Mouse (Mus musculus) frontal cortex, postnatal 14 days (tissue): Measurements from ENCODE around the gene Ces3b.
A peak's percentile ranks its signal among the peaks of the same experiment; 100 is the strongest.
"Not testable (repeated sequence)": the region's sequence is repeated elsewhere in the genome, so short reads cannot be mapped to it uniquely, and the experiment has no call there.

ENCODE experiments used
- DNase-seq, 2 experiments: peaks; one replicate each; pipeline ENCODE4 v3.0.0; 2022; ENCODE audit warnings: low spot score in 2 of 2

The Ces3b gene

DNA sequence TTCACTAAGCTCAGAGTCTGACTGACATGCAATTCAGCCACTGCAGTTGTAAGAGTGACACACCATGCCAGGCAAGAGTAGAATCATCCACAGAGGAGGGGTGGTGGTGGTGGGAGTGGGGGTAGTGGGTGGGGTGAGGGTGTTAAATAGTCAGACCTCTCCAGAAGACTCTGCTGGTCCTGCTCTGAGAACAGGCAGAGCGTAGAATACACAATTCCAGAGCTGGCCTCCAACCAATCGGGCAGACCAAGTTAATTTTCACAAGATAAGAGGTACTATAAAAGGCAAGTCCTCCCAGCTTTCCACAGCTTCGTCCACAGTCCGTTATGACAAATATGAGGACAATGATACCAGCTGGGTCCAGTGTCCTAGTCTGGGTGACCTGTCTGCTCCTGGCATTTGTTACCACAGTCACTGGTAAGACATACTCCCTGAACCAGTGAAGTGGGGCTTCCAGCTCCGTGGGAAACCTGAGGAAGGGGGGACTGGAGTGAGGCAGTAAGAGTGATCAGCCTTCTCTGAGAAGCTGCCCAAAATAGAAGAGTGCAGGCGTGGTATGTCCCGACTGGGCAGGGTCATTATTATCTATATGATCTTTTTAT lies at the start of gene Ces3b:
TSS of gene Ces3b (plus strand) at position 305 of the 602 bp plus-strand sequence.
- no peak for DNase-seq

GRCm38 (mm10) chr8:105043510-105043909 lies 40.0 kb upstream of the Ces3b start:
- no peak for DNase-seq

- no peak for DNase-seq
Observed at GRCm38 (mm10) chr8:105045824-105046401, 37.6 kb upstream of the Ces3b start.

- DNase-seq = no peak
Observed at GRCm38 (mm10) chr8:105048371-105048854, 35.1 kb upstream of the Ces3b start, which contains the start of gene Ces3a. Gene Ces3a, plus strand, starts transcription at chr8:105048601.

GRCm38 (mm10) chr8:105056211-105056610 lies 27.3 kb upstream of the Ces3b start:
- no peak for DNase-seq

DNA sequence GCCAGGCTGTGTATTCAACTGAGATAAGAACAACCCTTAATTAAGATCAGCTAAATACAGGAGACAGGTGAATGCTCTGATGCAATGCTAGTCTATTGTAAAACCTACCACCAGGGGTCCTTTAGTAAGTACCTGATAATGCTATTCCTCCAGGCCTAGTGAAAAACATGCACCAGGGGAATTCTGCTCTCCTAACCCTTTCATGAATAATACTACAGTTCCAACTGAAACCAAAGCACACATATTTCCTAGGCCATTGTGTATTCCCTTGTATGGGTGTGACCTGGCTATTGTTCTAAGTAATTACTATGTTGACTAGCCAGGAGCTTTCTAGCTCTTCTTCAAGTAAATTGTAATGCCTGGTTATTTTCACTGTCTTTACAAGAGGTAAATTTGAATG lies 23.5 kb upstream of the Ces3b start:
- DNase-seq = no peak

DNA sequence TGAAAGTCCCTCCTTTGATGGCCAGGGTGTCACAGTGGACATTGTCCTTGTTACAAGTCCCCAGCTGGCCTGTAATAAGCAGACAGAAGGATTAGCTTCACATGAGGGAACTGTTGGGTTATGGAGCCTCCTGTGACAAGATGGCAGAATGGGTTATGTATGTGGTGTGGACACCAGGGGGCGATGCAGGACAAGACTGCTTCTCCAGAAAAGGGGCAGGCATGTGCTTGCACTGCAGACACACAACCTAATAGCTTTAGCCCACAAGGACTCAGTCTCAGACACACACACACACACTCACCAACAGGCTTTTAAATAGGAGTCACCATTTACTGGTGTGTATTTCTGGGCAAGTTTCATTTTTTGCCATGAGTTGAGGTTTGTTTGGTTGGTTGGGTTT lies 16.8 kb upstream of the Ces3b start:
- DNase-seq = peak in 1 of 2 experiments; percentile 5

DNA sequence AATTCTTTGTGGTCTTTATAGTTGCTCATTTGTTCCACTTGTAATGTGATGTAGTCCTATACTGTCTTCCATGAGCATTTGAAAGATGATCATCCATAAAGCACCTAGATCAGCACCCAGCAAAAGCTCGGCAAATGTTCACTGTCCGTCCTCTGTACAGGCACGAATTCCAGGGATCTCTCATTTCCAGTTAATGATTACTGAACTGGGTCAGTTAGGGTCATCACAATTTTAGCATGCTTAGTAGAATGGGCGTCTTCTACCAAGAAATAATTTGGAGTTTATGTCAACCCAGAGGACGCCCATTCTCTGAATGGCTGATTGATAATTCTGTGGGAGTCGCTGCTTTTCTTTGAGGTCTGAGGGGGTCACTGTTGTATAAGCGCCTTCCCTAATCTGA lies 15.6 kb upstream of the Ces3b start:
- DNase-seq = not testable (repeated sequence)

DNA sequence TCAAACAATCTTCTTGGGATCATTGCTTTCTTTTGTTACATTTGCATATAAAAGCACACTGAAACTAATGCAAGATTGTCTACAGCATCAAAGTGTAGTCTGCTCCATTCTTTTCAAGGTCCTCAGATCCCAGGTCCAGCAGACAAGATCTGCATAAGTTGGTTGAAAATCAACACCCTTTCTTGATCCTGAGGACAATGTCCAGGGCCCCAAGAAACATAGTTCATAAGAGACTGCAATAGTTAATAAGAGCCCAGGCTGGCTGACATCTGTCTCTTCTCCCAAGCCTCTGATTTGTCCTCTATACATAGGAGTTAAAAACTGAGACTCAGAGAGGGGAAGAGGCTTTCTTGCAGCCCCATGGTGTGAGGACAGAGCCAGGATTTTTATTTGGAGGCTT lies 14.6 kb upstream of the Ces3b start:
- no peak for DNase-seq

GRCm38 (mm10) chr8:105076601-105077000 lies 7.0 kb upstream of the Ces3b start:
- no peak for DNase-seq

DNA sequence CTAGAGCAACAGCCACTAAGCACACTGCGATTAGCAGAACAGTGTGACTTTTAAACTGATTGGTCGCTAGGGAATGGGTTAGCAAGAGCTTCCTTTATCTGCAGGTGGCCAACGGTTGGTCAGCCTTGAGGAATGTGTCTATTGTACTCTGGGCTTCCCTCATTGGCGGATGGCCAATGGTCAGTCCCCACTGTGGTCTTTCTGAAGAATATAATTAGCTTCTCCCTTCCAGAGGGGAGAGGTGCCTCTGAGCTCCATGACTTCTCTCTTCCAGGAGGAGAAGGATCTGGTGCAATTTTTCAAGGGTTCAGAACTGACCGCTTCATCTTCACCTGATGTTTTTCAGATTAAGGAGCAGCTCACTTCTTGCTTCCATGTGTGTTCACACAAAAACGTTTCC lies 6.5 kb upstream of the Ces3b start:
- DNase-seq = no peak

DNA sequence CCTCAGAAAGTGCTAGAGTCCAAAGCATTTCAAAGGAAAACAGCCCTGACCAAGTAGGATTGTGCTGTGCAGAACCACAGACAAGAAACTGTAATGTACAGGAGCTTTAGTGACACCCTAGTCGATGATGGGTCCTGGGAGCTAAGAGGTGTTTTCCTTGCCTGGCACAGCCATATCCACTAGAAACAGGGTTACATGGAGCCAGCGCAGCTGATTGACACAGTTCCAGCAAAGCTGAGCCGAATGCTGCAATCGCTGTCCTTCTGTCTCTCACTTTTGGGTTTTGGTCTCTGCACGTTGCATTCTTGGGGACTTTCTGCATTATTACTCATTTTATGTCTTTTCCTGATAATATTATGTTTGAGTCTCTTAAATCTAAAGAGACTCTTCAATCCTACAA lies 5.0 kb upstream of the Ces3b start:
- no peak for DNase-seq

DNA sequence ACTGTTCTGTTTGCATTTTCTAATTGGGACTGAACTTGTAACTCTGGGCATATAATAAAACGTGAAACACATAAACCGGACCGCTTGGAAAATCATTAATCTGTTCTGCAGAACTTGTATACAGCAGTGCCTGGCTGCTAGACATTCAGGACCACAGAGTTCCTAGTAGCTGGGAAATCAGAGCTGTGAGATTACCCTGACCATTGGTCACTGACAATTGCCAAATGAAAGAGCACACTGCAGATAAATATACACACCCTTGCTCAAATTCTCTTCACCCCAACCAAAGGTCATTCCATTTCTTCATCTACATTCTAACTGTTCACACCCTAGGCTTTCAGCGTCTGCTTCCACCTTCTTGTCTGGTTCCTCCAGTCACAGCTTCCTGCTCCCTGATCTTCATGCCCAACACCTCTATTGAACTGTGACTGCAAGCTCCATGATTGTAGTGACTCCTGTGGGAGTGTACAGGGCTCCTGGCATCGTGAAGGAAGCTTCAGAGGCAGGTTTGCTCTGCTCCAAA lies 2.7 kb upstream of the Ces3b start:
- DNase-seq = no peak

DNA sequence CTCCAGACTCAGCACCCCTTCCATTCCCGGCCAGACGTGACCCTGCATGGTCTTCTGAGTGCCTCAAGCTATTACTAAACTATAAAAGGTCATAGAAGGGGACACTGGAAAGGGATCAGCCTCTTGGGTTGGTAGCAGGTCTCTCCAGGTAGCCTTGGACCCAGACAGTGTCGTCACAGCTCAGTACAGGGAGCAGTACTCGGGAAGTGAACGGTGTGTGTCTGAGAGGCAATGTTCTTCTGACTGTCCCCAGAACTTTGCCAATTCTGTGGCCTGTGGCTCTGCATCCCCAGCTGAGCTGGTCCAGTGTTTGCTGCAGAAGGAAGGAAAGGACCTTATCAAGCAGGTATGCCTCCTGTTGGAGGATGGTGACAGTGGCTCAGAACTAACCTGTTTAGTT lies 4.6 kb downstream of the Ces3b start:
- not testable (repeated sequence) for DNase-seq

DNA sequence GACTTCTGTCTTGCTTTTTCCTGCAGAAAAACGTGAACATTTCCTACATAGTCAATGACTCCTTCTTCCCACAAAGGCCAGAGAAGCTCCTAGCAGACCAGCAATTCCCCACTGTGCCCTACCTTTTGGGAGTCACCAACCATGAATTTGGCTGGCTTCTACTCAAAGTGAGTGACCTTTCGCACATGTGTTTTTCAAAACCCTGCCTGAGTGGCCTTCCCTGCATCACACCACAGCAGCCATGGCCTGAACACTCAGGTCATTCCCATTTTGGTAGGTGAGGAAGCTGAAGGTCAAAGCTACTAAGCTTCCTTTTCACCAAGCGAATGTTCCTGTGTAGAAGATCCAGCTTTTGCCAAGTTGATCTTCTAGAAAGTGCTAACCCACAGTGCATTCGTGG lies 5.0 kb downstream of the Ces3b start:
- no peak for DNase-seq

GRCm38 (mm10) chr8:105093992-105094391 lies 10.4 kb downstream of the Ces3b start:
- DNase-seq = no peak

DNA sequence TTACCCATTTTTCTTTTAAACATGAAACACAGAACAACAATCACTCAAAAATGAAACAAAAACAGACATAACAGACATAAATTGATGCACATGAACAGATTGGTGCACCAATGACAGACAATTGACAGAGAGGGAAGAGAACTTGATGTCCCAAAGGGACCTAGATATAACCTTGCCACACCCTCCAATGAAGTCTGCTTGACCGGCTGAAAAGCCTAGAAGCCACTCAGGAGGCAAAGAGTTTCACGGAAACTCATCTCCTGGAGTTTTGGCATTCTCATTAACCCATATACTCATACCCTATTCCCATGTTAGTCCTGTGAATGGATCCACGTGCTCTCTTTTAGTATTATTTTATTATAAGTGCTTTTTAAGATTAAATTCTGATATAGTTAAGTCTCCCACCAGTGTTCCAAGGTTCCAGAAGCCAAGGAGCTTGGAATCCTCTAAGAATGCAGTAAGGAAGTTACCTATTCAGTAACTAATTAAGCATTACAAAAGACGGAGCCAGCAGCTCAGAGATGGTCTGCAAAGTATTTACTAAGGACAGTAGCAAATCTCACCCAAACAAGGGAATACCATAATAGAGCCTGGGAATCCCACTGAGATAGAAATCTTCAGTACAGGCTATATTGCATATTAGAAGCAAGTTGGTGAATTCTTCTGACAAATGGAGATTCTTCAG lies 18.7 kb downstream of the Ces3b start:
- not testable (repeated sequence) for DNase-seq

DNA sequence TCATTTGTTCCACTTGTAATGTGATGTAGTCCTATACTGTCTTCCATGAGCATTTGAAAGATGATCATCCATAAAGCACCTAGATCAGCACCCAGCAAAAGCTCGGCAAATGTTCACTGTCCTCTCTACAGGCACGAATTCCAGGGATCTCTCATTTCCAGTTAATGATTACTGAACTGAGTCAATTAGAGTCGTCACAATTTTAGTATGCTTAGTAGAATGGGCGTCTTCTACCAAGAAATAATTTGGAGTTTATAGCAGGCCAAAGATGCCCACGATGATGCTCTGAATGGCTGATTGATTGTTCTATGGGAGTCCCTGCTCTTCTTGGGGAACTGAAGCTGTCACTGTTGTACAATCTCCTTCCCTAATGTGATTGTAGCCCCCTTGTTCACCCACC lies 20.1 kb downstream of the Ces3b start:
- DNase-seq = not testable (repeated sequence)

GRCm38 (mm10) chr8:105104220-105104619 lies 20.7 kb downstream of the Ces3b start:
- no peak for DNase-seq

- no peak for DNase-seq
Observed at GRCm38 (mm10) chr8:105129864-105130263, 46.3 kb downstream of the Ces3b start.

- DNase-seq = no peak
Observed at GRCm38 (mm10) chr8:105131509-105131908, 48.0 kb downstream of the Ces3b start, which contains the start of gene Ces4a. Gene Ces4a, plus strand, starts transcription at chr8:105131800.

GRCm38 (mm10) chr8:105138423-105138822 lies 54.9 kb downstream of the Ces3b start:
- peak in 1 of 2 experiments; percentile 33 for DNase-seq

DNA sequence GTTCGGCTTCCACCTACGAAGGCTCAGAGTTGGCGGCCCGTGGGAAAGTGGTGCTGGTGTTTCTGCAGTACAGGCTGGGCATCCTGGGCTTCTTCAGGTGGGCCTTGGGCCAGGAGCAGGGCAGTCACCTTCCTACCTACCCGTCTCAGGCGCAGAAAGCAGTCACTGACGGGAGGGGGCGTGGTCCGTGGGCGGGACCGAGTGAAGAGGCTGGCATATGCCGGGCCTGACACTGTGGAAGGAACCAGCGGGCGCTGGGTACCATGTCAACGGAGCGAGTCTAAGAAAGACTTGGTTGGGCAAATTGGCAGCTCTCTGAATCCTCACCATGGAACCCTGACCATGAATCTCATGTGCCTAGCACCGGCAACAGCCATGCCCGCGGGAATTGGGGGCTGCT lies 58.8 kb downstream of the Ces3b start:
- no peak for DNase-seq
